Mouse (Mus musculus): ENCODE measurements around the gene Cars. TPM values are rescaled to one million over a fixed set of nuclear protein-coding genes. Genes with fewer than 3 reads are reported as not detected.

Cars gene
- total RNA-seq, 2 experiments from 2014 or later = 54.3 to 56.5 TPM

DNA sequence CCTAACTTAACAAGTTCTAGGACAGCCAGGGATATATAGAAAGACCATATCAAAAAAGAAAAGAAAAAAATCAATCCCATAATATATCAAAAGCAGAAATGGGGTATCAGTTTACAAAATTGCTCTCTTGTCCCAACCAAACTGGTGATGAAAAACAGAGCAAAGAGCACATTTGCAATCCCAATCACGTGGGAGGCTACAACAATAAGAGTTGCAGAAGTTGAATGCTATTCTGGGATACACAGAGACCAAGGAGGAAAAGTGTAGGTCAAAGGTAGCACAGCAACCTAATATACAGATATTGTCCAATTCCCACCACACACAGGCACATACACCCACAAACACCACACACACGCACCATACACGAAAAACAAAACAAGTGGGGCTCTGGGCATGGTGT is 63.6 kb downstream of the Cars start:
- DNase-seq (ENCODE audit: low spot score in 2 of 2) = no peak

DNA sequence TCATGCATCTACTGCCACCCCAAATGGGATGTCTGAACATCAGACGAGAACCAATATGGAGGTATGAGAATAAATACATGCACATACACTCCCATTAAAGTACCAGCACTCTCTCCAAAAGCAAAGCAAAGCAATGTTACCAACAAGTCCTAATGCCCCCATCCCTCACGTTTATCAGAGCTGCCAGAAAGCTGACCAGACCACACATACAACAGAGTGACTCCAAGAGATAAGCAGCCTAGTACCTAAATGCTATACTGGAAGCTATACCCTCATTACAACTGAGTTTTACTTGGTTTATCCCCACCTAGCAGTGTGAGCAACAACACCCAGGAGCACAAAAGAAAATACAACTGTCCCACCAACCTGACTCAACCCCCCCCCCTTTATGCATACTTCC is 66.6 kb downstream of the Cars start:
- no peak for DNase-seq (ENCODE audit: low spot score in 2 of 2)
- intact Hi-C loops (cut with DNase I) = no loop called here

More for the DNA sequence above, 63.6 kb downstream of the Cars start:
- intact Hi-C loops (cut with DNase I) = no loop called here

DNA sequence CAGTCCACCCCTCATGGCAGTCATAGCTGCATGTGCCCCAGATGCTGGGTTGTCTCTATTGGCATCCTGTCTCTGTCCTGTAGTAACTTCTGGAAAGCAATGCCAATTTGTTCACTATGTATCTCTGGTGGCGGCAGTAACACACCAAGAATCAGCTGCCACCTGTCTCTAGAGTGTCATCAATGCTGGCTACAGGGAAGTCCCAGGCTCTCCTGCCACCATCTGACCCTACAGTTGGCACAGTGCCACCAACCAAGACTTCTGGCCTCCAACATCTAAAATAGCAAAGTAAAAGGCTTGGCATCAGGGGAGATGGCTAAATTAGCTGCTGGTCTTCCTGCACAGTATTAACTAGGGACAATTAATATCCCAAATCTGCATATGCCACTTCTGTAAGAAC is 67.5 kb downstream of the Cars start:
- no peak for DNase-seq (ENCODE audit: low spot score in 2 of 2)
- intact Hi-C loops (cut with DNase I) = no loop called here

DNA sequence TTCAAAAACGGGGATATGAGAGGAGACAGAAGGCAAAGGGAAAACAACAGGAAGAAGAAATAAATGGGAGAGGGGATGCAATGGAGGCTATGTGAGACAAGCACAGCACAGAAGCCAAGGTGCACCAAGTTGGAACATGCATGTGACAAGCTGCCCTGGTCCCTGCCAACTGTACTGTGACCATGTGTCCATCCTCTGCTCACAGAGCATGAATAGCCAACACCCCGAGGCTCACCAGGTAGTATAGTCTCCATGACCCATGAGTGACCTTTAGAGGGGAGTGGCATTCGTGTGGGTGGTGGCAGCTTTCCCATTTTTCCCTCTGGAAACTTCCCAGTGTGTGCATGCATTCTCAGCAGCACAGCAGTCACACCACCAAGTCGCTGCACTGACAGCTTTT is 80.6 kb downstream of the Cars start:
- no peak for DNase-seq (ENCODE audit: low spot score in 2 of 2)
- intact Hi-C loops (cut with DNase I) = no loop called here

DNA sequence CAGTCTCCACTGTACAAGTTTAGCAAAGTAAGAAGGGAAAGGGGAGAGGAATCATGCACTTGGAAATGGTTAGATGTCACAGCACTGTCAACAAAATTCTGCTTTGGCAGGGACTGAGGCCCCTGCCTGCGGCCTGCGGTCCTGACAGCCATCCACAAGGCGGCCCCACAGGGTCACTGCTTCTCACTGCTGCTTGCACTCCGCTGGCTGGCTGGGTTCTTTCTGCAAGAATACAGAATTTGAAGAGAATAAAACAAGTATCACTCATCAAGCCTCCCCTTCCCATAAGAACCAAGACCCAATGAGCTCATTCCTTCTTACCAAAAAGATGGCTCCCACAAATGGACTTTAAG is 85.5 kb downstream of the Cars start:
- no peak for DNase-seq (ENCODE audit: low spot score in 2 of 2)
- intact Hi-C loops (cut with DNase I) = no loop called here

DNA sequence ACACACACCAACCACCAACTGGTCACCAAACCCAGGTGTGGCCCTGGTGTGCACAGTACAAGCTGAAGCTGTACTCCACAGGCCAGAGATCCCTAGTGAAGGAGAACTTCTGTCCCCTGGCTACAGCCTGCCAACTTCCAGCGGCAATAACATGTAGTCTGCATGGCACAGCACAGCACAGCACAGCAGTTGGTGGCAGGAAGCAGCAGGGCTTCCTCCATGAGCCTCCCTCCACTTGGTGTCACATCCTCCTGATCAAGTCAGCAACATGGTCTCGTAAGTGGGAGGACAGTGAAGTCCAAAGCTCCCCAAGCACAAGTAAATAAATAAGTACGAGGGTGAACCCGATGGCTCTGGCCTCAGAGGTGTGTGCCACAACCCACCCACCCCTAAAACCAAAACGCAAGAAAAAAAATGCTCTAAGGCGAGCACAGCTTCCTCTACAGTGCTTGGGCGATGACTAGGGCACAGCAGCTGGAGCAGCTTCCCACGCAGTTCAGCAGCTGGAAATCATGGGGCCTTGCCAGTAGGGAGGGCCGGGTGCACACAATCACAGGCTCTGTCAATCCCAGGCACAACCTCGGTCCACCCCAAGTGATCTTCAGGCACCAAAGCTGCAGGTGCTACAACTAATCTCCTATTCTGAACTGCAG is 86.0 kb downstream of the Cars start:
- intact Hi-C loops (cut with DNase I) = no loop called here
- no peak for DNase-seq (ENCODE audit: low spot score in 2 of 2)

DNA sequence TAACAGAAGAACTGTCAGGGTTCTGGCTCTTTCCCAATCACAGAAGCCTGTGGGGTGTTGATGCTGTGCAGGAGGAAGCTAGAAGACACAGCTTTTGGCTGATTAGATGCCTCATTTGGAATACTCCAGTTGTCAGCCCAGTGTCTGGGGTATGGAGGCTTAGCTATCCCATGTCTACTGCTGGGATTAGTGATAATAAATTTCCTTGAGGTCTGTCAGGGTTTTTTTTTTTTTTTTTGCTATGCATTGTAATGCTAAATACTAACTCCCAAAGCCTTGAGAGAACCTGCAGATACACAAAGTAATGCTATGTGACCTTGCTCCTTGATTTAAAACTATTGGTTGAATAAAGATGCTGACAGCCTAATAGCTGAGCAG is 88.6 kb downstream of the Cars start:
- intact Hi-C loops (cut with DNase I) = no loop called here

DNA sequence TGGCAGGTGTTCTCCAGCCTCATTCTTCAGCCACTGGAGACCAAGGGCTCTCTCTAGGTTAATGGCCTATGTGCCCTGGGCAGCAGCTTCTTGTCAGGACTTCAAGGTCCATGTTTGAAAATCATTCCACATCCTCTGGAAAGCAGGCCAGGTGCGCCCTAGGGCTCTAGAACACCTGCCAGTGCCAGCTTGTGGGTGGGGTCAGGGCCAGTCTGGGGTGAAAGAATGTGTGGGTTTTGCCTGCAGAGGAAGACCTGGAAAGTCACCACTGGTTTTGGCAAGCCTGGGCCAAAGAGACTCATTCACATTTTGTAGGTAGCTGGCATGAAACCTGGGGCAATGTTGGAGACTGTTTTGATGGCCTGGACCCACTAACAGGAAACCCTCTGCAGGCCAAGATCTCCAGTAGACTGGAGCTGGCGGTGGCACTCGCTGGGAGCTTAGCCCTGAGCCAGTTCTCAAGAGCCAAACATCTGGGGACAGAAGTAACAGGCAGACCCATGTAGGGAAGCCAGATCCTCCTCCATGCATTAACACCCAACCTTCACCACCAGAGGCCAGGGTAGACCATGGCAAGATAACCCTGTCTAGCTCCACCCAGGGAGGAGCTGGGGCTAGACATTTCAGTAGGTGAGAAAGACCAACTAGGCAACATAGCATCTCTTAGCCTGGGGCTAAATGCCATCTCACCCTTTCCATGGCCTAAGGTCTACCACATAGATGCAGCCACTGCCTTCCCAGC is 89.1 kb downstream of the Cars start:
- DNase-seq (ENCODE audit: low spot score in 2 of 2) = no peak
- intact Hi-C loops (cut with DNase I) = no loop called here

More for the DNA sequence above, 88.6 kb downstream of the Cars start:
- DNase-seq (ENCODE audit: low spot score in 2 of 2) = no peak

DNA sequence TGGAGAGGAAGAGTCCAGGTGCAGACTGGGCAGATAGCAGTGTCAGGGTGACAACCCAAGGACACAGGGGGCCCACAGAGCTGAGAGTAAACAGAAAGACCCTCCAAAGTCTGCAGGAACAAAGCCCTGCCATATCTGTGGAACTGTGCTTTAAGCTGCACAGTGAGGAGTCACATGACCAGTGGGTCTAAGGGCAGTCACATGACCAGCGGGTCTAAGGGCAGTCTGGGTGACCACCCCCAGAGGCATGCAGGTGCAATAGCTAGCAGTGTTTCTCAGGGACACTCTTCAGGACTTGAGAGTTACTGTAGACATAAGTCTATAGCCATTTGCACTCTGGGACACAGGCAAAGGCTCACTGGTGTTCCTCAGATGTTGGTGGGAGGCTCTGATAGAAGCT is 90.3 kb downstream of the Cars start:
- intact Hi-C loops (cut with DNase I) = no loop called here
- DNase-seq (ENCODE audit: low spot score in 2 of 2) = no peak

Small RNAs within 50 kb of the gene (microRNA-seq; reads per million reads assigned to microRNA genes)
- 1.0 to 2.9 reads per million in 2 experiments for gene Mir7064

Other genes starting within 250 kb of the Cars start
- gene Cdkn1c, start 139.0 kb downstream of the Cars start, total RNA-seq (2021) = 10 to 100 TPM; 14.1 to 14.2 TPM
- gene Slc22a18, start 126.4 kb downstream of the Cars start, total RNA-seq (2021) = under 1 TPM; 0.42 to 0.62 TPM
- gene Phlda2, start 96.9 kb downstream of the Cars start, total RNA-seq (2021) = not detected
- gene Nap1l4, start 51.0 kb downstream of the Cars start, total RNA-seq (2021) = 100 to 1,000 TPM; 131 to 132 TPM
- gene Tnfrsf26, start 28.6 kb upstream of the Cars start, total RNA-seq (2021) = under 1 TPM; 0.11 to 0.15 TPM
- 1 to 10 TPM; 2.7 to 2.8 TPM for gene Tnfrsf22, start 49.6 kb upstream of the Cars start, total RNA-seq (2021)
- 1 to 10 TPM in 1 of 2 experiments, under 1 TPM in 1; 0.92 to 1.0 TPM for gene Tnfrsf23, start 85.8 kb upstream of the Cars start, total RNA-seq (2021)
- gene Osbpl5, start 156.9 kb upstream of the Cars start, total RNA-seq (2021) = 10 to 100 TPM; 33.7 to 35.6 TPM
- not detected for gene Mrgprg, start 166.9 kb upstream of the Cars start, total RNA-seq (2021)
- gene Mrgpre, start 184.4 kb upstream of the Cars start, total RNA-seq (2021) = 1 to 10 TPM; 7.4 to 8.7 TPM
- 1 to 10 TPM; 5.4 to 5.6 TPM for gene Nadsyn1, start 222.8 kb upstream of the Cars start, total RNA-seq (2021)
- gene Dhcr7, start 223.1 kb upstream of the Cars start, total RNA-seq (2021) = 10 to 100 TPM; 56.2 to 59.3 TPM